Mouse (Mus musculus) heart, postnatal 0 days (tissue): ENCODE measurements at regions not wholly inside any gene's neighbourhood (a gene's known extent, or its start where the extent isn't known, plus 50 kb on each side); places are given as distances from the start of the nearest gene placed in this dataset.

Experiments used
- CTCF ChIP-seq: IDR thresholded peaks from 2 replicates; pipeline ENCODE4 v1.5.1; 2016; ENCODE audit warnings: antibody characterized with exemption, control low read depth, low read depth
- EP300 ChIP-seq: IDR thresholded peaks from 2 replicates; pipeline ENCODE4 v1.6.1; 2016; ENCODE audit warnings: antibody characterized with exemption, low read depth

GRCm38 (mm10) chr13:97430885-97431284 lies 190.0 kb downstream of the Enc1 start:
- TF ChIP-seq CTCF (no peak), EP300 (no peak)
